Mouse (Mus musculus) gastrocnemius, postnatal 10 days (tissue): ENCODE data around the gene Rbms3. TPM values are rescaled to one million over a fixed set of nuclear protein-coding genes. Genes with fewer than 3 reads are reported as not detected.
A peak's percentile ranks its signal among the peaks of the same experiment; 100 is the strongest.

Source experiments
- DNase-seq: peaks from one replicate; pipeline ENCODE4 v3.0.0; 2021; ENCODE audit warnings: mixed read lengths
- long read RNA-seq, 2 experiments: library from polyadenylated mRNA; stranded (forward); transcript quantifications; one replicate each; pipeline ENCODE4 v2.0.0; 2021
- total RNA-seq, 2 experiments: library from RNA; stranded (reverse); gene quantifications; 2 replicates each; pipeline ENCODE4 v1.2.3; 2021

Gene Rbms3
- total RNA-seq: 10 to 100 TPM; 26.9 to 37.4 TPM
- long read RNA-seq, experiment 1, partial matches to known transcripts: 6 of 8 reads
- long read RNA-seq, experiment 1, other reads (novel, unspliced or antisense): 1 of 8 reads
- long read RNA-seq, experiment 2, full-length matches to known transcripts: 1 of 13 reads
- long read RNA-seq, experiment 2, partial matches to known transcripts: 5 of 13 reads
- long read RNA-seq, experiment 2, other reads (novel, unspliced or antisense): 7 of 13 reads

GRCm38 (mm10) chr9:117629771-117630170 is at the start of gene Rbms3:
Gene Rbms3 (minus strand): TSS chr9:117629913.
- DNase-seq: no peak

- DNase-seq: no peak
Measured at GRCm38 (mm10) chr9:117673311-117673710, 43.6 kb upstream of the Rbms3 start.

GRCm38 (mm10) chr9:117654626-117655025 is 24.9 kb upstream of the Rbms3 start:
- no peak for DNase-seq

- no peak for DNase-seq
Measured at GRCm38 (mm10) chr9:117653641-117654040, 23.9 kb upstream of the Rbms3 start.

GRCm38 (mm10) chr9:117646131-117646530 is 16.4 kb upstream of the Rbms3 start:
- DNase-seq: no peak

- DNase-seq: no peak
Measured at GRCm38 (mm10) chr9:117641090-117641782, 11.5 kb upstream of the Rbms3 start.

GRCm38 (mm10) chr9:117638623-117639185 is 9.0 kb upstream of the Rbms3 start:
- DNase-seq: no peak

- DNase-seq: no peak
Measured at GRCm38 (mm10) chr9:117636492-117636891, 6.8 kb upstream of the Rbms3 start.

GRCm38 (mm10) chr9:117627173-117627572 is 2.5 kb downstream of the Rbms3 start:
- DNase-seq: no peak

- no peak for DNase-seq
Measured at GRCm38 (mm10) chr9:117600781-117601180, 28.9 kb downstream of the Rbms3 start.

- DNase-seq: no peak
Measured at GRCm38 (mm10) chr9:117599341-117599740, 30.4 kb downstream of the Rbms3 start.

GRCm38 (mm10) chr9:117596162-117596561 is 33.6 kb downstream of the Rbms3 start:
- DNase-seq: no peak

GRCm38 (mm10) chr9:117585345-117585744 is 44.4 kb downstream of the Rbms3 start:
- DNase-seq: no peak

- DNase-seq: no peak
Measured at GRCm38 (mm10) chr9:117583638-117584037, 46.1 kb downstream of the Rbms3 start.

GRCm38 (mm10) chr9:117582591-117582990 is 47.1 kb downstream of the Rbms3 start:
- no peak for DNase-seq

- no peak for DNase-seq
Measured at GRCm38 (mm10) chr9:117571186-117571855, 58.4 kb downstream of the Rbms3 start.

- DNase-seq: no peak
Measured at GRCm38 (mm10) chr9:117570240-117570821, 59.4 kb downstream of the Rbms3 start.

GRCm38 (mm10) chr9:117566293-117566692 is 63.4 kb downstream of the Rbms3 start:
- DNase-seq: peak; percentile 8

GRCm38 (mm10) chr9:117558562-117558961 is 71.2 kb downstream of the Rbms3 start:
- DNase-seq: no peak

GRCm38 (mm10) chr9:117554356-117554755 is 75.4 kb downstream of the Rbms3 start:
- no peak for DNase-seq

GRCm38 (mm10) chr9:117529281-117529680 is 100.4 kb downstream of the Rbms3 start:
- DNase-seq: no peak

GRCm38 (mm10) chr9:117508941-117509340 is 120.8 kb downstream of the Rbms3 start:
- no peak for DNase-seq

GRCm38 (mm10) chr9:117491866-117492265 is 137.8 kb downstream of the Rbms3 start:
- DNase-seq: no peak
